Mouse (Mus musculus) embryonic facial prominence, embryonic 12.5 days (tissue): ENCODE data around the gene Olfr523. TPM values are rescaled to one million over a fixed set of nuclear protein-coding genes. Genes with fewer than 3 reads are reported as not detected.

Source experiments
- ATAC-seq: fragments of 200-750 bp; cut with Nextera tagmentation; 2 replicates; pipeline ENCODE4 v1.8.0; 2017; ENCODE audit not compliant: insufficient number of reproducible peaks, insufficient read depth, low FRiP score, low TSS enrichment
- H3K27ac ChIP-seq: fragments of 300-500 bp; sonication (generic); 2 replicates; pipeline ENCODE4 v1.5.1; 2016; ENCODE audit warnings: mild to moderate bottlenecking
- H3K27me3 ChIP-seq: fragments of 300-500 bp; sonication (generic); 2 replicates; pipeline ENCODE4 v1.6.1; 2016; ENCODE audit warnings: mild to moderate bottlenecking, moderate library complexity
- H3K36me3 ChIP-seq: fragments of 300-500 bp; sonication (generic); 2 replicates; pipeline ENCODE4 v1.6.1; 2016; ENCODE audit warnings: mild to moderate bottlenecking
- H3K4me1 ChIP-seq: fragments of 300-500 bp; sonication (generic); 2 replicates; pipeline ENCODE4 v1.6.1; 2016
- H3K4me2 ChIP-seq: fragments of 300-500 bp; sonication (generic); replicated peaks from 2 replicates; pipeline ENCODE4 v1.6.1; 2016; ENCODE audit warnings: mild to moderate bottlenecking, moderate library complexity
- H3K4me3 ChIP-seq: fragments of 300-500 bp; sonication (generic); 2 replicates; pipeline ENCODE4 v1.5.1; 2016; ENCODE audit warnings: mild to moderate bottlenecking
- H3K9ac ChIP-seq: fragments of 300-500 bp; sonication (generic); 2 replicates; pipeline ENCODE4 v1.6.1; 2016; ENCODE audit warnings: mild to moderate bottlenecking, moderate library complexity
- H3K9me3 ChIP-seq: fragments of 300-500 bp; sonication (generic); 2 replicates; pipeline ENCODE4 v1.6.1; 2016; ENCODE audit warnings: mild to moderate bottlenecking, moderate library complexity
- WGBS: fragments of 180-500 bp; shearing (Covaris S2); methylation state at CpG from one replicate; pipeline ENCODE4 v1.1.7; 2016; 5-methylcytosine and 5-hydroxymethylcytosine counted together
- polyA plus RNA-seq: library from polyadenylated mRNA; unstranded; fragments of >200 nt; fragmentation: Nextera tagmentation; extraction: Ambion mirVana; gene quantifications from 2 replicates; pipeline ENCODE4 v1.2.1, GENCODE M21; 2016

Olfr523 gene
- polyA plus RNA-seq, 1 experiment from 2014 or later, result not detected

DNA sequence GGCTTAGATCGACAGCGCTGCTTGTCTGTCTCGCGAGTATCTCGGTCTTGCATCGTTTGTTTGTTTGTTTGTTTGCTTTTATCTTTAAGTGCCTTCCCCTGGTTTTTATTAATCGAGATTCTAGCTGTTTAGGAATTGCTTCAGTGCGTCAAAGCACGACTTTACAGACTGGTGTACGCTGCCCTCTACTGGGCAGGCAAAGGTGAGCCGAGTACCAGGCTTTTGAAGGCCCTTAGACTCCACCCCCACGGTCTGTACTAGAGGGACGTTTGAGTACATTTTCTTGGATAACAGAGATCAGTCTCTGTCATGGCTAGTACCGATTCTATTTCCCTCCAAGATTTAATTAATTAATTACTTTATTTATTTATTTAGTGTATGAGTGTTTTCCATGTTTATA, 31.7 kb upstream of the Olfr523 start:
- Histone ChIP-seq H3K9ac (no peak overlapping the region), H3K27me3 (no peaks in the 10 kb centered on the region), H3K4me1 (peaks cover 5% of the 10 kb centered on the region; the same call in 1 of the 2 replicates), H3K36me3 (no peaks in the 10 kb centered on the region), H3K9me3 (no peaks in the 10 kb centered on the region), H3K27ac (no peak overlapping the region), H3K4me3 (no peak overlapping the region), H3K4me2 (no peak overlapping the region)
- no peak for ATAC-seq
- 5% methylated on average over 14 of the region's 14 CpGs for WGBS

DNA sequence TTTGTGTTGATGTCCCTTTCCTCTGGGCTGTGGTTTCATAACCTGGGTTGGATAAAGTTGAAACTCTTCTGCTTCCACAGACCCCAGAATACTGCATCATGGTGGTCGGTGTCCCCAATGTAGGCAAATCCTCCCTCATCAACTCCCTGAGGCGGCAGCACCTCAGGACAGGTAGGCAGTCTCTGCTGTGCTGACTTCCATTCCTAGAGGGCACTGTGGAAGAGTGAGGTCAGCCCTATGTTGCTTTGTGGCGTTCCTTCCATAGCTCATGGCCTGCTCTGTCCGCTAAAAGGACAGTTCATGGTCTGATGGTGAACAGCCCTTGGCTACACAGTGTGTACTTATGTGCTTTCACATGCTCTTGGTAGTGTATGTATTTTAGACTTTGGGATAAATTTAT, 28.5 kb upstream of the Olfr523 start:
- Histone ChIP-seq H3K4me1 (no peaks in the 10 kb centered on the region), H3K27me3 (no peaks in the 10 kb centered on the region), H3K27ac (no peak overlapping the region), H3K4me2 (no peak overlapping the region), H3K9me3 (no peaks in the 10 kb centered on the region), H3K4me3 (no peak overlapping the region), H3K9ac (no peak overlapping the region), H3K36me3 (0 out of 2 replicates have a peak, but pooled peaks cover 4% of the 10 kb centered on the region)
- whole genome bisulfite sequencing, result 80% methylated on average over 4 of the region's 4 CpGs
- ATAC-seq, result no peak

DNA sequence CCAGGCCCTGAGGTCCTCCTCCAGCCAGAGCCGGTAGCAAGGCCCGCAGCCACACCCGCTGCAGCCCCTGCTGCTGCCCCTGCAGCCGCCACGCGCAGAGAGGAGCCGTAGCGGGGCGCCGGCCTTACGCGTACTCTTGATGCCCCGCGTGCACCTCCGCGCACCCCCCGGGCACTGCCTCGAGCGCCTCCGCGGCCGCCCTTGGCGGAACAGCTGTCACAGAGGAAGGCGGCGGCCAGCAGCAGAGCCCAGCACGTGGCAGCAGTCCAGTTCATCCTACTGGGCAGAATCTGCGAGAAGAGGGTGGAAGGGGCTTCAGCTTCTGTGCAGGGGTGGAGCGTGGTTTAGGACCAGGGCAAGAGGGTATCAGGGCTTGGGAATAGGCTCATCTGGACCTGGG, 19.6 kb upstream of the Olfr523 start:
- Histone ChIP-seq H3K27me3 (peaks cover 33% of the 10 kb centered on the region), H3K9ac (peak overlapping the region; percentile 35), H3K9me3 (no peaks in the 10 kb centered on the region), H3K36me3 (0 out of 2 replicates have a peak, but pooled peaks cover 4% of the 10 kb centered on the region), H3K27ac (no peak overlapping the region), H3K4me1 (peaks cover 11% of the 10 kb centered on the region), H3K4me2 (peak overlapping the region; percentile 49), H3K4me3 (peak overlapping the region; percentile 26)
- WGBS, result 3% methylated on average over 28 of the region's 28 CpGs
- ATAC-seq, result no peak

DNA sequence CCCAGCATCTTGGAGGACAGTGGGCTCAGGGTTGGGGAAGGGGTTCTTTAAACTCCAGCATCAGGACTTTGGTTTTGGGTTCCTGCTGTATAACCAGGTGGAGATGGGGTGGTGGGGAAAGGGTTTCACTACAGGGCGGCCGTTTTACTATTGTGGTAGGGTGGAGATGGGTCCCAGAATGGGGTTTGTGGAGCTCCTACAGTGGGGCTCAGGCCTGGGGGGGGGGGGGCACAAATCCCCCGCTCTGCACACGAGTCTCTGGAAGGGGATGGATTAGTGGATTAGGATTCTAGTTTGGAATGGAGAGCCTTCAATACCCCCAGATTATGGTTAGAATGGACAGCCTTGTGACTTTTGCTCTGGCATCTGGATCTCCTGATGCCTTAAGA, 19.2 kb upstream of the Olfr523 start:
- H3K27ac ChIP-seq, result no peak overlapping the region
- peaks cover 11% of the 10 kb centered on the region for H3K4me1 ChIP-seq
- H3K9me3 ChIP-seq, result no peaks in the 10 kb centered on the region
- H3K27me3 ChIP-seq, result peaks cover 33% of the 10 kb centered on the region
- peak overlapping the region; percentile 57 for H3K4me2 ChIP-seq
- peak overlapping the region; percentile 32 for H3K4me3 ChIP-seq
- H3K9ac ChIP-seq, result no peak overlapping the region
- H3K36me3 ChIP-seq, result 0 out of 2 replicates have a peak, but pooled peaks cover 4% of the 10 kb centered on the region
- 25% methylated on average over 4 of the region's 4 CpGs for WGBS
- 0 out of 2 replicates have a peak, but pooled peaks have one; percentile 52 for ATAC-seq

DNA sequence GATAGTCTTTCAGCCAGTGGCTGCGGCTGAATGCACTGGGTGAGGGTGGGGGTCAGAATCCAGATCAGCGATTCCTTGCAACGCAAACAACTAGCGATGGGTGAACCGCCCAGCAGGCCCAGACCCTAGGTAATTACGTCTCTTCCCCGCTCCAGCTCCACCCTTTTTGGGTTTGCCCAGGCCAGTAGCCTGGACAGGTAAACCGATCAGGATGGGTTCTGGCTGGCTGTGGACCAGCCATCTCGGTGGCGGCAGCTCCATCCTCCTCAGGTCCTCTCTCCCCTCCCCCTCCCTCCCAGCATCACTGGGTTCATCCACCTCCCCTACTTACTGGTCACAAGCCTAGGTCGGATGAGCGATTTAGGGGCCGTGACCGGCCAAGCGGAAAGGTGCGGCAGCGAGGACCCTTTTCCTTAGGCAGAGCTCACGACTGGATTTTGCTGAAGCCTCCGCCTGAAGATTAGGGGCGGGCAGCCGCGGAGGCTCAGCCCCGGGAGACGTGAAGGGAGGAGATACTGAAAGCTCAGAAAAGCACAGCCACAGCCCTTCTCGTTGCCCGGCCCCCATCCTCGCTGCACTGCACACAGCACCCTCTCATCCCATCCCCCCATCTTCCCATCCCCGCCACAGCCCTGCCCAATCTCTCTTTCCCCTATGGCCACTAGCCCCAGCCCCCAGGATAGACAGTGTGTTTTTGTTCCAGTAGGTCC, 18.6 kb upstream of the Olfr523 start, which contains the start of gene Sprn:
TSS of gene Sprn (minus strand) at position 660 of the 710 bp plus-strand sequence.
- Histone ChIP-seq H3K27ac (no peak within 1 kb of the TSS), H3K36me3 (0 out of 2 replicates have a peak, but pooled peaks cover 4% of the 10 kb centered on the region), H3K9ac (peak within 1 kb of the TSS; percentile 42), H3K4me2 (peak within 1 kb of the TSS; percentile 57), H3K27me3 (peaks cover 33% of the 10 kb centered on the region), H3K4me1 (peaks cover 11% of the 10 kb centered on the region), H3K4me3 (peak within 1 kb of the TSS; percentile 32), H3K9me3 (no peaks in the 10 kb centered on the region)
- ATAC-seq, result no peak
- WGBS, result 1% methylated on average over 27 of the region's 28 CpGs

DNA sequence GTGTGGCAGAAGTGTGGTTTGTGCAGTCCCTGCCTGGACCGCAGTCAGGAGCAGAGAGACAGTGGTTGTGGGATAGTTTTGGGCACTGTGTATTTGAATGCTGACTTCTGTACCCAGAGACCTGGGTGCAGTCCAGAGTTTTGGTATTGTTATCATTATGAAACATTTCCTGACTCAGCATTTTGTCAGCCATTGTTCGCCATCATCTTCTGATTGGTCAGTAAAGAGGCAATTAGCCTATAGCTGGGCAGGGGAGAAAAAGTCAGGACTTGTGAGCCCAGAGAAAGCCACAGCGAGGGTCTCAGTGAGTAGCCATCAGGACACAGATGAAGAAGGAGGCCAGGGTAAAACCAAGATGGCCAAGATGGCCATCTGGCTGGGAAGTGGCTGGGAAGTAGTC, 12.7 kb upstream of the Olfr523 start:
- no peaks in the 10 kb centered on the region for H3K36me3 ChIP-seq
- 78% methylated on average over 3 of the region's 3 CpGs for WGBS
- ATAC-seq, result no peak
- peaks cover under 1% of the 10 kb centered on the region for H3K27me3 ChIP-seq
- H3K4me1 ChIP-seq, result no peaks in the 10 kb centered on the region
- no peak overlapping the region for H3K4me2 ChIP-seq
- H3K27ac ChIP-seq, result no peak overlapping the region
- no peak overlapping the region for H3K9ac ChIP-seq
- no peak overlapping the region for H3K4me3 ChIP-seq
- H3K9me3 ChIP-seq, result no peaks in the 10 kb centered on the region

DNA sequence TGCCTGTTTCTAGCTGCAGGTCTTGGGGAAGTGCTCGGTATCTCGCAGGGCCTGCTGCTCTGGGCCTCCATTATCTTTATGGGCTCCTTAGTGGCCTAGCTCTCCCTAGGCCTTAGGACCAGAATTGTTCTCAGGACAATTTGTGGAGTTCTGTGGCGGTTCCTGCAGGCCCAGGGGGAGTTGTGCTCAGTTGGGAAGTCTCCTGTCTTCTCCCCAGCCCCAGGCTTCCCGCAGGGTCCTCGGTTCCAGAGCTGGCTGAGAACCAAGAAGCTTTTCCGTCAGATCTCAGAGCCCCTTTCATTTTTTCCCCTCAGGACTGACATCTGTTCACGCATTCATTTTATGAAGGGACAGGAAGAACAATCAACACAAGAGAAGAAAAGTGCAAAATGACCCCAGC, 8.4 kb upstream of the Olfr523 start, which contains the start of gene Olfr522:
TSS of gene Olfr522 (minus strand) at position 101 of the 400 bp plus-strand sequence.
- H3K4me2 ChIP-seq, result no peak within 1 kb of the TSS
- H3K4me3 ChIP-seq, result no peak within 1 kb of the TSS
- 78% methylated on average over 7 of the region's 7 CpGs for WGBS
- no peaks in the 10 kb centered on the region for H3K9me3 ChIP-seq
- H3K4me1 ChIP-seq, result no peaks in the 10 kb centered on the region
- H3K27me3 ChIP-seq, result no peaks in the 10 kb centered on the region
- H3K9ac ChIP-seq, result no peak within 1 kb of the TSS
- no peak for ATAC-seq
- no peaks in the 10 kb centered on the region for H3K36me3 ChIP-seq
- no peak within 1 kb of the TSS for H3K27ac ChIP-seq

DNA sequence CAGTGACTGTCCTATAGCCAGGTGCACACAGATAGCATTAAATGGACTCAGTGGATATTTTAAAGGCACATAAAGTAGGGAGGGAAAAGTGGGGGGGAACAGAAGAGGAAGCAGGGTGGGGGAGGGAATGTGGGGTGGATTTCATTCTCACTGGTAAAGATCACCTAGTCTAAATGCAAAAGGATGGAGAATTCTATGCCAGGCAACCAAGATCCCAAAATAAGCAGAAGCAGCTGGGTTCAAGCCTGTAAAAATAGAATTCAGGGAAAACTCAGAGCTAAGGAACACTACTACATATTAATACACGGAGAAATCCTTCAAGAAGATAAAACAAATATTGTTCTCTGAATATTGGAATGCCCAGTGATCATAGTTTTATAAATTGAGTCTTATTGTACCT, 5.1 kb upstream of the Olfr523 start:
- Histone ChIP-seq H3K9me3 (no peaks in the 10 kb centered on the region), H3K27me3 (no peaks in the 10 kb centered on the region), H3K27ac (no peak overlapping the region), H3K9ac (no peak overlapping the region), H3K4me2 (no peak overlapping the region), H3K4me1 (no peaks in the 10 kb centered on the region), H3K4me3 (no peak overlapping the region), H3K36me3 (no peaks in the 10 kb centered on the region)
- ATAC-seq, result no peak
- WGBS, result 83% methylated on average over 1 of the region's 1 CpGs

DNA sequence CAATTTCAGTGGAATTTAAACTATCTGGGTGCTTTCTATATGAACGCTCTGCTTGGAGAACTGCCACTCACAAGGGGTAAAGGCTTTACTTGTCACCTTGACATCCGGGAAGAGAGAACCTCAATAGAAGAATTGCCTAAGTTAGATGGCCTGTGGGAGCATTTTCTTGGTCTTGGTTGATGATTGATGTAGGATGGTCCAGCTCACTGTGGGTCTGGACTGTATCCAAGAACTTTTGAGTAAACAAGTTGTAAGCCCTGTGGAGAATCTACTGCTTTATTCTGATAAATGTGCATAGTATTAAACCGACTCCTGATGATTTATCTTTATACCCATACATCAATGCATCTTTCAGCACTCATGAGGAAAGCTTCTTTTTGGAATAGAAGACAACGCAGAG, 3.6 kb upstream of the Olfr523 start:
- Histone ChIP-seq H3K36me3 (no peaks in the 10 kb centered on the region), H3K9ac (no peak overlapping the region), H3K9me3 (no peaks in the 10 kb centered on the region), H3K4me3 (no peak overlapping the region), H3K27ac (no peak overlapping the region), H3K4me1 (no peaks in the 10 kb centered on the region), H3K27me3 (no peaks in the 10 kb centered on the region), H3K4me2 (no peak overlapping the region)
- 70% methylated on average over 4 of the region's 4 CpGs for WGBS
- no peak for ATAC-seq

DNA sequence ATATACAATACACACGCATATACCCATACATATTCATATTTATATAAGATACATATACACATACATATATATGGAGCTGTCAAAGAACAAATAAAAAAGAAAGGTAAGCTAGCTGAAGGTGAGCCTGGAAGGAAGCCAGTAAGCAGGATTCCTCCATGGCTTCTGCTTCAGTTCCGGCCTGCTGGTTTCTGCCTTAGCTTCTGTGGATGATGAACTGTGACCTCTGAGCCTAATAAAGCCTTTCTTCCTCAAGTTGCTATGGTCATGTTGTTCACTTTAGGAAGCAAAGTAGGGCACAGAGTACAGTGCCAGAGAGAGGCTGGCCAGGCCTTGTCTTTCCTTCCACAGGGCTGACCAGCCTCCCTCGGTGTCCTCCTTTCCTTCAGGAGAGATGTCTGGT, 2.2 kb upstream of the Olfr523 start:
- H3K27me3 ChIP-seq, result no peaks in the 10 kb centered on the region
- no peaks in the 10 kb centered on the region for H3K36me3 ChIP-seq
- no peak overlapping the region for H3K4me3 ChIP-seq
- WGBS, result 91% methylated on average over 3 of the region's 3 CpGs
- H3K9me3 ChIP-seq, result no peaks in the 10 kb centered on the region
- no peak overlapping the region for H3K4me2 ChIP-seq
- H3K27ac ChIP-seq, result no peak overlapping the region
- no peak overlapping the region for H3K9ac ChIP-seq
- ATAC-seq, result no peak
- no peaks in the 10 kb centered on the region for H3K4me1 ChIP-seq

DNA sequence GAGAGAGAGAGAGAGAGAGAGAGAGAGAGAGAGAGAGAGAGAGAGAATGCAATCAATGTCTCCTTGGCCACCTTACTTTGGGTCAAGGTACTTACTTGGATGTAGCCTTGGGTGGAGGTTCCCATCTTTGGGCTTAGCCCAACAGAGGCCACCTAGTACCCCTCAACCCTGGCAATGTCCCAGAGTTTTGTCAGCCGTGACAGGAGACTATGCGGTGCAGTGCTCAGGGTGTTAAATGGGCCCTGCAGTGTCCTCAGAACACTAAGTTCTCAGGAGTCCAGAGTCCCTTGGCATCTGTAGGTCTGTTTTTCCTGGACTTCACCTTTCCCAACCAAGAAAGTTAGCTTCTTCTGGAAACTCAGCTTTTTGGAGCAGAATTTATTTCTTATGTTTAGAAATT, 6.2 kb downstream of the Olfr523 start:
- ATAC-seq, result no peak
- Histone ChIP-seq H3K4me3 (no peak overlapping the region), H3K36me3 (no peaks in the 10 kb centered on the region), H3K27me3 (no peaks in the 10 kb centered on the region), H3K9me3 (no peaks in the 10 kb centered on the region), H3K4me2 (no peak overlapping the region), H3K9ac (no peak overlapping the region), H3K27ac (no peak overlapping the region), H3K4me1 (no peaks in the 10 kb centered on the region)
- whole genome bisulfite sequencing, result 92% methylated on average over 2 of the region's 2 CpGs

DNA sequence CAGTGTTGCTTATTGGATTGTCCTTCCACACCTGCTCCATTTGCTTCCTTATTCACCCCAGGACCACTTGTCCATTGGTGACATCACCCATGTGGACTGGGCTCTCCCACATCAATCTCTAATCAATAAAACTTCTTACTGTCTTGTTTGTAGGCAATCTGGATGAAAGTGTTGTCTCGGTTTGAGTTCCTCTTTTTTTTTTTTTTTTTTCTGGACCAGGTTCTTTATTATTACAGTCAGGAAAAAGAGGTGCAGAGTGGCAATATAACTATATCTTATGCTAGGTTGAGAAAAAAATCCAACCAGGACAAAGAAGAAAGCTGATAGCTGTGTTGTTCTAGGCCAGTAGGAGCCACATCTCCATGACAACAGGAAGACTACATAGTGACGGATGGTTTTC, 7.7 kb downstream of the Olfr523 start:
- ATAC-seq, result no peak
- Histone ChIP-seq H3K9ac (no peak overlapping the region), H3K36me3 (no peaks in the 10 kb centered on the region), H3K9me3 (no peaks in the 10 kb centered on the region), H3K4me3 (no peak overlapping the region), H3K4me1 (no peaks in the 10 kb centered on the region), H3K27me3 (no peaks in the 10 kb centered on the region), H3K27ac (no peak overlapping the region), H3K4me2 (no peak overlapping the region)
- 83% methylated on average over 2 of the region's 2 CpGs for WGBS
